Mouse (Mus musculus): ENCODE results near the gene Luzp1.

GRCm38 (mm10) chr4:136476692-136477091 lies 7.1 kb downstream of the Luzp1 start:
- TF ChIP-seq CTCF (IDR thresholded peaks at IDR 0.05 in 2 of 3, conservative IDR thresholded peaks at IDR 0.05 in 1 of 3; ENCODE audit: control insufficient read depth in 1 of 3, insufficient read depth in 1 of 3, low read depth in 2 of 3, low read length in 3 of 3, poor library complexity in 1 of 3, severe bottlenecking in 1 of 3) = no peak
- no peak for TF ChIP-seq POLR2AphosphoS5 (IDR thresholded peaks at IDR 0.05; ENCODE audit: borderline replicate concordance, low read depth, low read length)
- no peak for TF ChIP-seq UBTF (IDR thresholded peaks at IDR 0.05; ENCODE audit: borderline replicate concordance, insufficient read depth, low read depth, low read length)
- TF ChIP-seq GABPA (IDR thresholded peaks at IDR 0.05; ENCODE audit: low read depth, low read length) = no peak
- no peak for TF ChIP-seq TAL1 (IDR thresholded peaks at IDR 0.05; ENCODE audit: low read length)
- no peak for TF ChIP-seq POLR2AphosphoS2 (IDR thresholded peaks at IDR 0.05; ENCODE audit: low read length)
- no peak for TF ChIP-seq POLR2A (IDR thresholded peaks at IDR 0.05; ENCODE audit: control insufficient read depth in 1 of 2, insufficient read depth in 1 of 2, low read depth in 1 of 2, low read length in 2 of 2, poor library complexity in 1 of 2)

All from MEL (cell line).